Mouse (Mus musculus) midbrain, embryonic 13.5 days (tissue): ENCODE data around the gene Tbkbp1. TPM values are rescaled to one million over a fixed set of nuclear protein-coding genes. Genes with fewer than 3 reads are reported as not detected.

Experiments
- ATAC-seq: fragments of 200-750 bp; cut with Nextera tagmentation; 2 replicates; pipeline ENCODE4 v1.8.0; 2017; ENCODE audit warnings: mild to moderate bottlenecking, moderate TSS enrichment, moderate library complexity
- H3K27ac ChIP-seq: fragments of 300-500 bp; sonication (generic); 2 replicates; pipeline ENCODE4 v1.5.1; 2015; ENCODE audit warnings: inconsistent platforms, mild to moderate bottlenecking, moderate library complexity
- H3K27me3 ChIP-seq: fragments of 300-500 bp; sonication (generic); 2 replicates; pipeline ENCODE4 v1.6.1; 2015; ENCODE audit warnings: mild to moderate bottlenecking, inconsistent platforms
- H3K36me3 ChIP-seq: fragments of 300-500 bp; sonication (generic); 2 replicates; pipeline ENCODE4 v1.6.1; 2015; ENCODE audit warnings: mild to moderate bottlenecking, inconsistent platforms
- H3K4me1 ChIP-seq: fragments of 300-500 bp; sonication (generic); replicated peaks from 2 replicates; pipeline ENCODE4 v1.6.1; 2015; ENCODE audit warnings: inconsistent platforms
- H3K4me2 ChIP-seq: fragments of 300-500 bp; sonication (generic); replicated peaks from 2 replicates; pipeline ENCODE4 v1.6.1; 2015; ENCODE audit warnings: moderate library complexity, mild to moderate bottlenecking, inconsistent platforms
- H3K4me3 ChIP-seq: fragments of 300-500 bp; sonication (generic); replicated peaks from 2 replicates; pipeline ENCODE4 v1.5.1; 2015; ENCODE audit warnings: mild to moderate bottlenecking, inconsistent platforms
- H3K9ac ChIP-seq: fragments of 300-500 bp; sonication (generic); replicated peaks from 2 replicates; pipeline ENCODE4 v1.6.1; 2015; ENCODE audit warnings: mild to moderate bottlenecking, inconsistent platforms
- H3K9me3 ChIP-seq: fragments of 300-500 bp; sonication (generic); 2 replicates; pipeline ENCODE4 v1.6.1; 2016; ENCODE audit warnings: mild to moderate bottlenecking, inconsistent platforms
- WGBS: fragments of 180-500 bp; shearing (Covaris S2); methylation state at CpG from one replicate; pipeline ENCODE4 v1.1.7; 2015; 5-methylcytosine and 5-hydroxymethylcytosine counted together
- polyA plus RNA-seq: library from polyadenylated mRNA; unstranded; fragments of >200 nt; fragmentation: Nextera tagmentation; extraction: Ambion mirVana; gene quantifications from 2 replicates; pipeline ENCODE4 v1.2.1, GENCODE M21; 2015

Gene Tbkbp1
- polyA plus RNA-seq, 1 experiment from 2014 or later: 6.7 TPM

DNA sequence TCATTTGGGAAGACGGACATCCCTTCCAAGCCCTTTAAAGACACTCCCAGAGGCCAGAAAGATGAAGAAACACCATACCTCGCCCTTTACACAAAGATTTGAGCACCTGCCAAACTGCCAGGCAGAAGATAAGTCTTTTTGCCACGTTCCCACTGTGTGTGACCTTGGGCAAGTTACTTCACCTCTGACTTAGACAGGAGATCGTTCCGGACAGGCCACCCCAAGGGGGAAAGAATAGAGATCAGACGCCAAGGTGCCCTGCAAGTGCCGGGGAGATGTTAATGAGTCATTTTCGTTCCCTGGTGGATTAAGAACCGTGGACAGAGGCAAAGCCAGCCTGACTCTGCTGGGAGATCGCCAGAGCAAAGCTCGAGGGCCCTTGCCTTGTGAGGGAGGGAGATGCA, 730 bp upstream of the Tbkbp1 start:
- peak overlapping the region; percentile 75 for H3K4me3 ChIP-seq
- no peaks in the 10 kb centered on the region for H3K9me3 ChIP-seq
- peak overlapping the region; percentile 97; the same call in 1 of the 2 replicates for H3K27ac ChIP-seq
- peaks cover 33% of the 10 kb centered on the region for H3K4me1 ChIP-seq
- H3K9ac ChIP-seq: peak overlapping the region; percentile 87
- WGBS: 1% methylated on average over 11 of the region's 11 CpGs
- peaks cover 27% of the 10 kb centered on the region for H3K36me3 ChIP-seq
- H3K27me3 ChIP-seq: peaks cover 21% of the 10 kb centered on the region
- no peak for ATAC-seq
- H3K4me2 ChIP-seq: peak overlapping the region; percentile 83

GRCm38 (mm10) chr11:97150411-97151330, 624 bp downstream of the Tbkbp1 start:
- under 1% methylated on average over 82 of the region's 102 CpGs for WGBS
- H3K9ac ChIP-seq: peak overlapping the region; percentile 87
- peak overlapping the region; percentile 83 for H3K4me2 ChIP-seq
- peak overlapping the region; percentile 75 for H3K4me3 ChIP-seq
- no peaks in the 10 kb centered on the region for H3K9me3 ChIP-seq
- H3K27ac ChIP-seq: peak overlapping the region; percentile 97
- ATAC-seq: peak; percentile 79
- H3K27me3 ChIP-seq: peaks cover 21% of the 10 kb centered on the region
- H3K36me3 ChIP-seq: peaks cover 24% of the 10 kb centered on the region
- H3K4me1 ChIP-seq: peaks cover 38% of the 10 kb centered on the region

DNA sequence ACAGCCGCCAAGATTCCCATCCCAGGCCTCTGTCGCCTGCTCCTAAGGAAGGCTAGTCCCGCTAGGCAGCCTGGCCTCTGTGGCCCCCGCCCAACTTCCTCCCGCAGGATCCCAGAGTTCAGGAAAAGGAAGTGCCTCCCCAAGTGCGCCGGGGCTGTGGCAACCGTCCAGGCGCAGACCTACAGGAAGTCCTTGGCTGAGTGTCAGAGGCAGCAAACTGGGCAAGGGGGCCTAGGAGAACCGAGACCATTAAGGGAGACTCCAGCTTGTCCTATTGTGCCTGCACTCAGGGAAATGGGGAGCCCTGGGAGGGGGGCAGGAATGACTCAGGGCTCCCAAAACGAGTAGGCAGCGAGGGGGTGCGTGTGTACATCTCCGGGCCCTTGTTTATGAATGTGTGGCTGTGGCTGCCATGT, 1.3 kb downstream of the Tbkbp1 start:
- no peak; the same call in none of the 2 replicates for ATAC-seq
- H3K36me3 ChIP-seq: peaks cover 23% of the 10 kb centered on the region
- no peaks in the 10 kb centered on the region for H3K9me3 ChIP-seq
- H3K4me3 ChIP-seq: peak overlapping the region; percentile 75
- H3K27me3 ChIP-seq: peaks cover 21% of the 10 kb centered on the region
- H3K27ac ChIP-seq: peak overlapping the region; percentile 97
- 6% methylated on average over 14 of the region's 14 CpGs for WGBS
- H3K4me1 ChIP-seq: peaks cover 38% of the 10 kb centered on the region
- peak overlapping the region; percentile 87 for H3K9ac ChIP-seq
- peak overlapping the region; percentile 83 for H3K4me2 ChIP-seq

- no peaks in the 10 kb centered on the region for H3K9me3 ChIP-seq
- no peak for ATAC-seq
- peak overlapping the region; percentile 87; the same call in 1 of the 2 replicates for H3K9ac ChIP-seq
Measured at GRCm38 (mm10) chr11:97149026-97149425, 2.3 kb downstream of the Tbkbp1 start.

GRCm38 (mm10) chr11:97148591-97148990, 2.7 kb downstream of the Tbkbp1 start:
- Histone ChIP-seq H3K4me2 (peak overlapping the region; percentile 83), H3K36me3 (peaks cover 31% of the 10 kb centered on the region), H3K27ac (no peak overlapping the region), H3K4me3 (no peak overlapping the region), H3K9me3 (no peaks in the 10 kb centered on the region), H3K4me1 (peaks cover 38% of the 10 kb centered on the region), H3K27me3 (peaks cover 21% of the 10 kb centered on the region), H3K9ac (peak overlapping the region; percentile 87; the same call in 1 of the 2 replicates)
- no peak for ATAC-seq
- 39% methylated on average over 12 of the region's 12 CpGs for WGBS

More at GRCm38 (mm10) chr11:97149026-97149425, 2.3 kb downstream of the Tbkbp1 start:
- peaks cover 38% of the 10 kb centered on the region for H3K4me1 ChIP-seq
- peaks cover 26% of the 10 kb centered on the region for H3K36me3 ChIP-seq
- H3K27ac ChIP-seq: no peak overlapping the region
- H3K4me3 ChIP-seq: peak overlapping the region; percentile 75
- H3K27me3 ChIP-seq: peaks cover 21% of the 10 kb centered on the region
- WGBS: 31% methylated on average over 9 of the region's 9 CpGs
- H3K4me2 ChIP-seq: peak overlapping the region; percentile 83

GRCm38 (mm10) chr11:97147333-97147732, 4.0 kb downstream of the Tbkbp1 start:
- Histone ChIP-seq H3K9ac (no peak overlapping the region), H3K27me3 (peaks cover 23% of the 10 kb centered on the region), H3K27ac (no peak overlapping the region), H3K4me2 (no peak overlapping the region), H3K4me3 (no peak overlapping the region), H3K4me1 (peaks cover 29% of the 10 kb centered on the region), H3K9me3 (no peaks in the 10 kb centered on the region), H3K36me3 (peaks cover 41% of the 10 kb centered on the region)
- no peak for ATAC-seq
- 79% methylated on average over 8 of the region's 8 CpGs for WGBS

DNA sequence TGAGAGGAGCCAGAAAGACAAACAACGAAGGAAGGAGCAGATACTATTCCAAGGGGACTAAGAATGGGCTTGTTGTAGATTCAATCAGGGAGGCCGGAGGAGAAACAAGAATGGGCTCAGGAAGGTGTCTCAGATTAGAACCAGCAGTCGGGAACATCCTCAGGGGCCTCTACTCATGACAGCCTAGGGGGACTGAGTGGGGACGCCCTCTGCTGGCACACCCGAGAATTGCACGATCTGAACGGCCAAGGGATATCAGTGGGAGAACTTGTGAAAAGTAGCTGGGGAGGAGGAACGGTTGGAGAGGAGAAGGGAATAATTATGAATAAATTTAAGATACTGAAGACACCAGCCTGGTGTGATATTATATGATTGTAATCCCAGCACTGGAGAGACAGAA, 4.6 kb downstream of the Tbkbp1 start:
- no peak overlapping the region for H3K9ac ChIP-seq
- no peak for ATAC-seq
- no peak overlapping the region for H3K27ac ChIP-seq
- peaks cover 41% of the 10 kb centered on the region for H3K36me3 ChIP-seq
- no peak overlapping the region for H3K4me2 ChIP-seq
- H3K27me3 ChIP-seq: peaks cover 29% of the 10 kb centered on the region
- WGBS: 9% methylated on average over 8 of the region's 8 CpGs
- no peaks in the 10 kb centered on the region for H3K9me3 ChIP-seq
- peaks cover 24% of the 10 kb centered on the region for H3K4me1 ChIP-seq
- H3K4me3 ChIP-seq: no peak overlapping the region

GRCm38 (mm10) chr11:97145951-97146350, 5.3 kb downstream of the Tbkbp1 start:
- H3K27me3 ChIP-seq: peaks cover 34% of the 10 kb centered on the region
- H3K9me3 ChIP-seq: no peaks in the 10 kb centered on the region
- no peak overlapping the region for H3K4me2 ChIP-seq
- H3K4me3 ChIP-seq: no peak overlapping the region
- H3K36me3 ChIP-seq: peaks cover 41% of the 10 kb centered on the region
- WGBS: 81% methylated on average over 9 of the region's 9 CpGs
- peaks cover 24% of the 10 kb centered on the region for H3K4me1 ChIP-seq
- ATAC-seq: no peak
- no peak overlapping the region for H3K27ac ChIP-seq
- no peak overlapping the region for H3K9ac ChIP-seq

DNA sequence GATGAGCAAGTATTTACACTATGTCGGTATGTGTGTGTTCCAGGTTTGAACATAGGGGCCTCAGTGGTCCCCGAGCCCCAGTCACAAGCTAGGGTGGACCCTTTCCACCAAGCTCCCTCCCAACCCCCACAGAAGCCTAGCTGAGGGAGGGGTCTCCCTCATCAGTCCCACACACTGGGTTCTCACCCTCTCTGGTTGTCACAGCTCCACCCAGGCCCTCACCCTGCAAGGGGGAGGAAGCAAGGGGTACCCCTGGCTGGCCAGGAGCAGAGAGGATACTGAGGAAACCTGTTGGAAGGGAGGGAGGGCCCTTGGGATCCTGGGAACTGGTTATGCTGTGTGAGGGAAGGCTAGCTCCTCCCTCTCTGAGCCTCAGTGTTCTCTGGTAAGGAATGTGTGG, 6.0 kb downstream of the Tbkbp1 start:
- Histone ChIP-seq H3K9me3 (no peaks in the 10 kb centered on the region), H3K9ac (no peak overlapping the region), H3K27me3 (peaks cover 41% of the 10 kb centered on the region), H3K4me2 (no peak overlapping the region), H3K4me3 (no peak overlapping the region), H3K36me3 (peaks cover 45% of the 10 kb centered on the region), H3K27ac (no peak overlapping the region), H3K4me1 (peaks cover 23% of the 10 kb centered on the region)
- ATAC-seq: no peak
- WGBS: 81% methylated on average over 2 of the region's 2 CpGs

DNA sequence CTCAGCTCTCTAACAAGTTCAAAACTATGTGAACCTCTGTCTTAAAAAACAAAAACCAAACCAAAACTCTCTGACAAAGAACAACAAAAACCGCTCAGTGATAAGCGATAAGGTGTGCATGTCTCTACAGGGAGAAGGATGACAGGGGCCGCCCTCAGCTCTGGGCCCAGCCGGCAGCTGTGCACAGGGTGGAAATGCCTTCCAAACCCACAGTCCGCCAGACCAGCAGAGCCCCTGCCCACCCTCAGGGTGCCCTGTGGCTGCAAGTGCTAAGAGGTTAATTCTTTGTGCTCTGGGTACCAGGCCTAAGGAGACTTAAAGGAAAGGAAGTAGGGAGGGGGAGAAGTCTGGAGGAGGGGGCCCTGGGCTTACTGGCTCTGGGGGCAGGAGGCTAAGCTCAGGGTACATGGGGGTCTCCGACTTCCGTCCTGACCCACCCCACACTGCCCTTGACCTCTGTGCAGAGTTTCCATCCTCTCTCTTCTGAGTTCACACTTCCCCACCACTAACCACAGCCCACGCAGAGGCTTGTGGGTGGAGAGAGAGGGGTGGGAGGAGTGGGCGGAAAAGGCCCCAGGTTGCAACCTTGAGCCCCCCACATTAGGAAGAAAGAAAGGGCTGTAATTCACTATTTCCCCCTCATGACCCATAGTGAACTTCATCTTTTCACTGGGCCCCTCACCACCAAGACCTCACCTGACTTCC, 7.9 kb downstream of the Tbkbp1 start:
- Histone ChIP-seq H3K9me3 (no peaks in the 10 kb centered on the region), H3K27me3 (peaks cover 38% of the 10 kb centered on the region), H3K4me3 (no peak overlapping the region), H3K4me1 (peaks cover 21% of the 10 kb centered on the region), H3K9ac (no peak overlapping the region), H3K4me2 (no peak overlapping the region), H3K36me3 (peaks cover 45% of the 10 kb centered on the region), H3K27ac (no peak overlapping the region)
- no peak for ATAC-seq
- WGBS: 83% methylated on average over 9 of the region's 9 CpGs

DNA sequence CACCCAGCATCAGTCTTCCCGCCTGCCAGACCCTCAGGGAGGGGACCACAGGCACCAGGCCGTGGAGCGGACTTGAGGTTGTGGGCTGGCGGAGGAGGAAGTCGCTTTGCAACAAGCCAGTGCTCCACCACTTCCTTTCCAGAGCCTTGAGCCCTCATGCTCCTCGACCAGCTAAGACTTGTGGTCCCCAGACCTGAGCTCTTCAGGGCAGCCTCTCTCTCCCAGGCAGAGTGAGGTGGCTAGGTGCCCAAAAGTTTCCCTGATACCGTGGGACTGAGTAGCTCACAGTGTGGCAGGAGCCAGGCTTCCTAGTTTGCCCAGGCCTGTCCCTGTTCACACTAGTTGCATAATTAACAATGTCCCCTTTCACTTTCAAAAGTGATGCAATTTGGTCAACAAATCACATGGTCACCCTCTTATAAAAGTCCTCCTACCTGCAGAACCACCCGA, 9.1 kb downstream of the Tbkbp1 start:
- peaks cover 33% of the 10 kb centered on the region for H3K4me1 ChIP-seq
- H3K27me3 ChIP-seq: peaks cover 38% of the 10 kb centered on the region
- H3K4me2 ChIP-seq: no peak overlapping the region
- no peak for ATAC-seq
- no peak overlapping the region for H3K9ac ChIP-seq
- H3K4me3 ChIP-seq: no peak overlapping the region
- H3K36me3 ChIP-seq: peaks cover 41% of the 10 kb centered on the region
- 84% methylated on average over 8 of the region's 8 CpGs for WGBS
- no peak overlapping the region for H3K27ac ChIP-seq
- H3K9me3 ChIP-seq: no peaks in the 10 kb centered on the region

DNA sequence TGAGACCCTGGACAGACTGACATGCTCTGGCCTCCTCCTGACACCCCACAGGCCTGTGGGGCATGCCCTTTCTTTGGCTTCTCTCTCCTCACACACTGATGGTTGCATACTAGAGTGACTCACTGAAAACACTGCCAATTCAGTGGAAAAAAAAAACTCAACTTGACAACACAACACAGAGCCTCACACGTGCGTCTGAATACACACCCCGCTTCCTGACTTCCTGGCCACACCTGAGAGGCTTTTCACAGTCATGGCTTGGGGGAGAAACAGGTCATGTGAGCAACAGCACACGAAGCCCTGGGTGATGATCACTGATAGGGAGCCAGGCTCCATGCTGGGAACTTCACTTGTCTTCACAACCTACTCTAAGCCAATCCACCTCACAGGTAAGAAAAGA, 10.5 kb downstream of the Tbkbp1 start:
- no peak overlapping the region for H3K4me3 ChIP-seq
- H3K27ac ChIP-seq: no peak overlapping the region
- H3K36me3 ChIP-seq: peaks cover 40% of the 10 kb centered on the region
- no peak for ATAC-seq
- peaks cover 29% of the 10 kb centered on the region for H3K4me1 ChIP-seq
- H3K9ac ChIP-seq: no peak overlapping the region
- WGBS: 77% methylated on average over 4 of the region's 4 CpGs
- no peaks in the 10 kb centered on the region for H3K9me3 ChIP-seq
- H3K27me3 ChIP-seq: peaks cover 44% of the 10 kb centered on the region
- no peak overlapping the region for H3K4me2 ChIP-seq
